Mouse (Mus musculus) lung, postnatal 14 days (tissue): ENCODE measurements around the gene Eif2b5.
A peak's percentile ranks its signal among the peaks of the same experiment; 100 is the strongest.

Source experiments
- DNase-seq: peaks from one replicate; pipeline ENCODE4 v3.0.0; 2021

Eif2b5 gene

GRCm38 (mm10) chr16:20491301-20491700, 7.3 kb upstream of the Eif2b5 start:
- DNase-seq = no peak

- no peak for DNase-seq
These were observed 5.2 kb upstream of the Eif2b5 start for GRCm38 (mm10) chr16:20493452-20493851.

DNA sequence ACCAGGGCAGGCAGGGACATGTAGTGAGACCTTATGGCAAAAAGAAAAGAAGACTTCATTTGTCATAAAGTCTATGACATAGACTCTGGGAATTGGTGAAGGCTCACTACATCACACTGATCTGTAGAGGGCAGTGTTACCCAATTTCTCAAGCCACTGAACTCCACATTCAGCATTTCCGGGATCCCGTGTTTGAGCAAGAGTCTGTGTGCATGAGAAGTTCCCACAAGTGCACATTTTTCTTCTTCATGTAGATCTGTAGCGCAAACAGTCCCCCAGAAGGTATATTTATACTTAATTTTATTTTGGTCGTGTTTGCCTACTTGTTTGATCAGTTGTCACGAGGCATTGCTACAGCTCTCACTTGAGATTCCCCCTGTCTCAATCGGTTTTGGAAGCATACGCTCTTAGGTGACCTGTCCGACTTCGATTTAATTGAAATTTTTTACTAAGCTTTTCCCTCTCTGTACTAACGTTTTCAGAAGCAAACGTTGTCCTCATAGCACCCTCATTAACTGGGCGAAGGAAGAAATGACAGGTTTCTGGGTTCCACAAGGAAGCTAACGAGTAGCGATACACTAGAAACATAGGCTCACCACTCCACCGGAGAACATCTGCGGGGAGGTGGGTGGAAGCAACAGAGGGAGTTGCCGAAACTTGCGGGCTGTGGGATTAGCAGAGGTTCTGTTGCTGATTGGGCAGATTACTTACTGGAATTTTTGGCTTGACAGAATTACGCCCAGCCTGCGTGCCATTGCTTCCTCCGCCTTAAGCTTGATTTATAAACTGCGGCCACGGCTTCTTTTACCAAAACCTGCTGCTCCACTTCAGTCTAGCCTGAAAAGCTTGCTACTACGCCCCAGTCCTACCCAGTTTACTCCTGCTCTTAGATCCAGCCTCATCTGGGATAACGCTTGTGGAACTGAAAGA, 1.7 kb upstream of the Eif2b5 start:
- DNase-seq = peak; percentile 61

GRCm38 (mm10) chr16:20497980-20498676, 489 bp upstream of the Eif2b5 start:
- no peak for DNase-seq

- no peak for DNase-seq
These were observed 7.4 kb downstream of the Eif2b5 start for GRCm38 (mm10) chr16:20506000-20506399.

DNA sequence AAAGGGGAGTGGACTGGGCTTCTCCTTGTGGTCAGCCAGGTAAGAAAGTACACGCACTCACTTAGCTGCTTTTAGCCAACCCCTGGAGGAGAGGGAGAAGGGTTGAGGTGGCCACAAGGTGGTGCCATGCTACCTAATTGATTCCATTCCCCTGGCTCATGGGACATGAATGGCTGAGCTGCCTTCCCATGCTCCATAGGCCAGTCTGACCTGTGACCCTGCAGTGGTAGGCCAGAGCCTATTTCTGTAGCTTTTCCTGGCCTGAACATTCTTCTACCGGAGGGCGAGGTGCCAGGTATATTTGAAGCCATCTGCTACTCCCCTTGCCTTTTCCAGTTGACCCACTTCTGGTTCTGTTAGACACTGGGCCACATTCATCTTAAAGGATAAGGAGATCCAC, 10.7 kb downstream of the Eif2b5 start:
- DNase-seq = peak; percentile 40

GRCm38 (mm10) chr16:20511277-20511847, 12.7 kb downstream of the Eif2b5 start:
- DNase-seq = no peak

GRCm38 (mm10) chr16:20516032-20516431, 17.4 kb downstream of the Eif2b5 start:
- DNase-seq = no peak

GRCm38 (mm10) chr16:20516726-20517201, 18.1 kb downstream of the Eif2b5 start, which contains the start of gene Dvl3:
Dvl3 (plus strand) TSS chr16:20516982.
- DNase-seq = peak; percentile 92

GRCm38 (mm10) chr16:20517216-20517615, 18.6 kb downstream of the Eif2b5 start:
- no peak for DNase-seq

- DNase-seq = peak; percentile 42
These were observed 19.2 kb downstream of the Eif2b5 start for GRCm38 (mm10) chr16:20517701-20518374.

DNA sequence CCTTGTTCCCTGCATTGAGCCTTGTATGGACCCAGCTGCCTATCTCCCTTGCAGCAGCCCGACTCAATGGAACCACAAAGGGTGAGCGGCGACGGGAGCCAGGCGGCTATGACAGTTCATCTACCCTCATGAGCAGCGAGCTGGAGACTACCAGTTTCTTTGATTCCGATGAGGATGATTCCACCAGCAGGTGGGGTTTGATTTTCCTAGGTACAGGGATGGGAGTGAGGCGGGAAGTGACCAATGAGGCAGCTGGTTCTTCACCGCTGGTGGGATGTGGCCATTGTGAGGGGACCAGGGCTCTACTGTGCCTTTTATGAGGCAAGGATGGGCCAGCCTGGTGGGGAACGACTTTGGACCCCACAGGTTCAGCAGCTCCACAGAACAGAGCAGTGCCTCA, 25.3 kb downstream of the Eif2b5 start:
- no peak for DNase-seq

- DNase-seq = no peak
These were observed 30.2 kb downstream of the Eif2b5 start for GRCm38 (mm10) chr16:20528779-20529178.

DNA sequence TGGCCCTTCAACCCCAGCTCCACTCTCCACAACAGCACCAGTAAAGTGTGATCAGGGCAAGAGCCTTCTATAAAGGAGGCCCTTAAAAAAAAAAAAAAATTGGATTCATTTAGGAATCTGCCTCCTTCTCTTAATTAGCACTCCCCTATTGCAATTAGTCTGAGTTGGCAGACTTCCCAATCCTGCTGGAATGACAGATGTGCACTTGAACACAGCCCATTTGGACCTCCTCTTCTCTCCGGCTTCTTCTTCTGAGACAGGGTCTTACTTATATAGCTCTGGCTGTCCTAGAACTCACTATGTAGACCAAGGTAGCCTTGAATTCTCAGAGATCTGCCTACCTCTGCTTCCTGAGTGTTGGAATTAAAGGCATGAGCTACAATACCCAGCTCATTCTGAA, 30.8 kb downstream of the Eif2b5 start:
- no peak for DNase-seq

DNA sequence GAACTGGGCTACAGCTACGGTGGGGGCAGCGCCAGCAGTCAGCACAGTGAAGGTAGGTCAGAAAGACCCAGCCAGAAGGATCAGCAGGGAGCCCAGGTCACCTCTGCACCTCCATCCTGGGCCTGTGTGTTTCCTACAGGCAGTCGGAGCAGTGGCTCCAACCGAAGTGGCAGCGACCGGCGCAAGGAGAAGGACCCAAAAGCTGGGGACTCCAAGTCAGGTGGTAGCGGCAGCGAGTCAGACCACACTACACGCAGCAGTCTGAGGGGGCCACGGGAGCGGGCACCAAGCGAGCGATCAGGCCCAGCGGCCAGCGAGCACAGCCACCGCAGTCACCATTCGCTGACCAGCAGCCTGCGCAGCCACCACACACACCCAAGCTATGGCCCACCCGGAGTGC, 32.3 kb downstream of the Eif2b5 start:
- DNase-seq = no peak

- no peak for DNase-seq
These were observed 36.1 kb downstream of the Eif2b5 start for GRCm38 (mm10) chr16:20534617-20535295.

DNA sequence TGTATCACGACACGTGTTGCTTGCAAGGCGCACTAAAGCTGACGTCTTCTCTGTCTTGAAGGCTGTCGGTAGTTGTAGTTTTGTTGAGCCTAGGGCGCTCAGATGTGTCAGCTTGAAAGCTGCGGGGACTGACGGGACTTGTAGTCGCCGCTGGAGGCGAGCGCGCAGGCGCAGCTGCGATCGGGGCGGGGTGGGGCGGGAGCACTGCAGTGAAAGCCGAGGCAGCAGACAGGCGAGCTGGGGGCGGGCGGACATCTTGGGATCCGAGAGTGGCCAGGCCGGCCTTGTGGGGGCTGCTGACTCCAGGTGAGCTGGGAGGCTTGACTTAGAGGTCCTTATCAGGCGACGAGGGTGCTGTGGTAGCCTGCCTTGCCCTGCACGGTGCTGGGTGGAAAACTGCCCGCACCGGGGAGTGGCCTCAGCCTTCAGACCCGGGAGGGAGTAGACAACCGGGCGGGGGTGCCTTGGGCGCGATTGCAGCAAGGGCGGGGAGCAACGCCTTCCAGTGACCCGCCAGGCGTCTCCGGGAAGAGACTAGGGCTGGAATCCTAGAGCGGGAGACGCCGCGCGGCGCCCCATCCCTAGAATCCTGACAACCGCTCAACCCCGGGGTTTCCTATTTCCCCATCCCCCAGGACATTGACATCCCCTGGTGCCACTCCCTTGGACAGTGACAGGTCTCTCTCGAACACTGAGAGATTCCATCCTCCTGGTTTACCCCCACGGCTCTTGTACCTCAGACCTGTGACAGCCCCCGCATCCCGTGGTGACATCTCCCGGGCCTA, 36.9 kb downstream of the Eif2b5 start, which contains the start of gene Ap2m1:
Gene Ap2m1 (plus strand): TSS at position 183 of the 785 bp plus-strand sequence.
- DNase-seq = peak; percentile 91

GRCm38 (mm10) chr16:20536081-20536665, 37.6 kb downstream of the Eif2b5 start:
- no peak for DNase-seq

DNA sequence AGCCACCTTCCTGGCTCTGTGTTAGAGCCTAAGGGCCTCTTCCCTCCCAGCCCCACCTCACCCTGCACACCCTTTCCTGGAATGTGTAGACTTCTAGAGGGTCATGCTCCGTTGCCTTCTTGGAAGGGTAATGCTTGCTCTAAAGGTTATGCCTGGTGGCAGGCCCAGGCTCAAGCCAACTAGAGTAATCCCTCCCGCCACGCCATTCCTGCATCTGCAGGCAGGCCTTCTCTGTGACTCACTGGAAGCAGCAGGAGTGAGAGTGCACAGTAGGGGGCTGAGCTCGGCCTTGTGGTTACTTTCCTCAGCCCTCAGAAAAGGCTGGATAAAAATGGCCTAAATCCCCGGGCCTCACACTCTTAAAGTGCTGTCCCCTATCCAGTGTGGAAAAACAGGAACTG, 38.5 kb downstream of the Eif2b5 start:
- DNase-seq = no peak

DNA sequence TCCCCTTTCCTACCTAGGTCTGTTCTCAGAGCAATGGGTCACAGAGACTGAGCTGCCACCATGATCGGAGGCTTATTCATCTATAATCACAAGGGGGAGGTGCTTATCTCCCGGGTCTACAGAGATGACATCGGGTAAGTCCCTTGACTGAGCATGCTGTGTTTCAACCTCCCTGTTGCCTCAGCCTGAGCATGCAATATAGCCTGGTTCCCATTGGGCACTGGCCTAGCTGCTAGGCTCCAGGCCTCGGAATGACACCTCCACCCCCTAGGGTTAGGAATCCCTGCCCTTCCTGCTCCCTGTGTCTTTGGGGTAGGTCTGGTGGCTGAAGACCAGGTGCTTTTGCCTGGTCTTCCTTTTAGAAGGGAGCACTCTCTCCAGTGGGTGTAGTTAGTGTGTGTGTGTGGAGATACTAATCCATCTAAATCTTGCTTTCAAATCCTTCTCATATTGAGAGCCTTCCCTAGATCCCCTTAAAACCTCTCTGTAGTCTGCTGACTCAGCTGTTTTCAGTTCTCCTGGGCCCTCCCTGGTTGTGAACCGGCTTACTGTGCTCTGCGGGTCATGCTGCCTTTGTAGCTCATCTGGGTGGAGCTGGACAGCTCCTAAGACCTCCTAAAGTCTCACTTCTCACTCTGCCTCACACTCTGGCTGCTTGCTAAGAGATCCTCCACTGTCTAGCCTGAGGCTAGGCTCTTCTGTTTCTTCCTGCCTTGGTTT, 39.1 kb downstream of the Eif2b5 start:
- DNase-seq = no peak
